Mouse (Mus musculus): Measurements from ENCODE around the gene Spty2d1. TPM values are rescaled to one million over a fixed set of nuclear protein-coding genes. Genes with fewer than 3 reads are reported as not detected.

Gene Spty2d1
- total RNA-seq (2023): 74.3 TPM

GRCm38 (mm10) chr7:47008168-47008993, at the start of gene Spty2d1:
Gene Spty2d1, minus strand, starts transcription at chr7:47008411.

GRCm38 (mm10) chr7:47050366-47050765, 42.2 kb upstream of the Spty2d1 start, which contains the start of gene Tmem86a:
Gene Tmem86a, plus strand, starts transcription at chr7:47050601.

GRCm38 (mm10) chr7:46983280-46983679, 24.9 kb downstream of the Spty2d1 start, which contains the start of gene Gm9999:
Gene Gm9999, plus strand, starts transcription at chr7:46983580.

GRCm38 (mm10) chr7:46957831-46958691, 50.1 kb downstream of the Spty2d1 start, which contains the start of gene Uevld:
Gene Uevld, minus strand, starts transcription at chr7:46958527.

Other genes with a start within 250 kb of the Spty2d1 start
- gene Hps5, start 212.3 kb downstream of the Spty2d1 start, total RNA-seq (2023): 41.2 TPM
- gene Gtf2h1, start 212.3 kb downstream of the Spty2d1 start, total RNA-seq (2023): 61.1 TPM
- gene Ldha, start 166.9 kb downstream of the Spty2d1 start, total RNA-seq (2023): 259 TPM
- not detected for gene Ldhc, start 147.2 kb downstream of the Spty2d1 start, total RNA-seq (2023)
- gene Tsg101, start 88.4 kb downstream of the Spty2d1 start, total RNA-seq (2023): 67.9 TPM
- gene Uevld, start 49.9 kb downstream of the Spty2d1 start, total RNA-seq (2023): 7.9 TPM
- gene Gm9999, start 24.8 kb downstream of the Spty2d1 start, total RNA-seq (2023): not detected
- 5.9 TPM for gene Tmem86a, start 42.2 kb upstream of the Spty2d1 start, total RNA-seq (2023)
- 0.35 TPM for gene Ptpn5, start 125.3 kb upstream of the Spty2d1 start, total RNA-seq (2023)
- gene Mrgpra6, start 196.5 kb upstream of the Spty2d1 start, total RNA-seq (2023): not detected
- gene Mrgpra9, start 244.4 kb upstream of the Spty2d1 start, total RNA-seq (2023): not detected

Data from CD4-positive naive resting alpha-beta T cell, adult 76 days (primary cell).